Mouse (Mus musculus): ENCODE results near the gene Hdhd5. TPM values are rescaled to one million over a fixed set of nuclear protein-coding genes. Genes with fewer than 3 reads are reported as not detected.
A peak's percentile ranks its signal among the peaks of the same experiment; 100 is the strongest.

Gene Hdhd5
- total RNA-seq (2014; rRNA removed; ENCODE audit: low replicate concordance), result 25.7 and 26.6 TPM in 2 replicates
- 10.9 and 11.3 TPM in 2 replicates for polyA plus RNA-seq (2015; fragmentation: Nextera tagmentation; extraction: Ambion mirVana)

DNA sequence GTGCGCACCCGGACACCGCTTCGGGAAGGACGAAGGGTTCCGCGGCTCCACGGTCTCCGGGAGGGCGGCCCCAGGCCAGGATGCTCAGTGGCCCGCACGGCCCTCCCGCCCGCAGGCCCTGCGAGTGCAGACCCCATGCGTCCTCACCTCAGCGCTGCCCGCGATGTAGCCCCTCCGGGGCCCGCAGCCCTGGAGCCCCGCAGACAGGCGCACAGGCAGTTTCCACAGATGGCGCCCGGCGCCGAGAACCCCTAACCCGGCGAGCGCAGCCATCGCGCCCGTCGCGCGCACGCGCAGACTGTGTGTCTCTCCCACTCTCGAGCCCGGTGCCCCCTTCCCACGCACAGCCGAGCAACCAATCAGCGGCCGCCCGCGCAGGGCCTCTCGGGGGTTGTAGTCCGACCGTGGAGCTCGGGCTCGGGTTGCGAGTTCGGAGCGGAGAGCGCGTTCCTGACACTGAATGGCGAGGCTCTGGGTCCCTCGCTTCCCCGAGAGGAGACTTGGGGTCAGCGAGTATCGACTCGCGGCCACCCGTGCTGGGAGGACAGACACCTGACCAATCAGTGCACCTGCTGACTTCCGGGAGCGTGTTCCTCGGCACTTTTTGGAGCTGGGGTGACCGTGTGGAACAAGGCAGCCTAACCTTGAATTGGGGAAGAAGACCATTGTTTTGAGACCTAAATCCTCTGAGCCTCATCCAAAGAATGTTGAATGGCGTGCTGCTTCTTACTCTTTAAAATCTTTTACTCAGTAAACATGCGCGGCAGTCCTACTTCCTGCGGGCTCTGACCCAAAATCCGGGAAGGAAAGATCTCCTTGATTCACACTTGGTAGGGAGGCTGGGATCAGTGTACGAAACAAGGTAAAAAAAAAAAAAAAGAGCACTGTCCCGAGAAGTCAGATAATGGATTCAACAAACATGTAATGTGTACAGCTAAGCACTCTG is at the start of gene Hdhd5:
Gene Hdhd5, minus strand, starts transcription at position 300 of the 946 bp plus-strand sequence.
- H3K27ac ChIP-seq (ENCODE audit: low read depth), result peak within 1 kb of the TSS; percentile 70
- H3K4me1 ChIP-seq (ENCODE audit: control insufficient read depth, insufficient read depth), result peaks cover 7% of the 10 kb centered on the region
- H3K27me3 ChIP-seq (ENCODE audit: control insufficient read depth, insufficient read depth, low read length), result no peaks in the 10 kb centered on the region
- DNase-seq (ENCODE audit: low spot score), result peak; percentile 88
- WGBS, result under 1% methylated on average over 74 of the region's 75 CpGs
- H3K36me3 ChIP-seq (replicated peaks; ENCODE audit: control insufficient read depth, insufficient read depth, low read length), result no peaks in the 10 kb centered on the region
- H3K4me2 ChIP-seq (ENCODE audit: low read depth, low read length), result peak within 1 kb of the TSS; percentile 92
- no peaks in the 10 kb centered on the region for H3K9me3 ChIP-seq (replicated peaks; ENCODE audit: control insufficient read depth, low read length)
- no peak for TF ChIP-seq CTCF (IDR thresholded peaks at IDR 0.05; ENCODE audit: low read depth)
- no peak for TF ChIP-seq EP300 (IDR thresholded peaks at IDR 0.05; ENCODE audit: low read depth)
- ATAC-seq (ENCODE audit: insufficient read depth, low read depth), result peak; percentile 99
- peak within 1 kb of the TSS; percentile 94 for H3K4me3 ChIP-seq (ENCODE audit: low read depth, low read length)
- peak within 1 kb of the TSS; percentile 85 for H3K9ac ChIP-seq (replicated peaks; ENCODE audit: low read depth, low read length)

DNA sequence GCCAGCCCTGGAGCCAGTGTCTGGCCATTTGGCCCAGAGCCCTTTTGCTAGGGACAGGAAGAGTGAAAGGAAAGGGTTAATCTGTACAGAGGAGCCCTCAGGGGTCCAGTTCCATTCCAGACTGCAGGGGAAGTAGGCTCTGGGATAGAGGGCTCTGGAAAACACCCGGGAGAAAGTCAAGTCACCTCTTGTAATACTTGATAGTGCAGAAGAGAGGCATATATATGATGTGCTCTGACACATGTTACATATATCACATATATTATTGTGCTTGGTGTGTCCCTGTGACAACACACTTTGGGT is 49.5 kb upstream of the Hdhd5 start:
- ATAC-seq (ENCODE audit: insufficient read depth, low read depth) (no peak), DNase-seq (ENCODE audit: low spot score) (no peak)
- Histone ChIP-seq H3K9me3 (replicated peaks; ENCODE audit: control insufficient read depth, low read length) (no peaks in the 10 kb centered on the region), H3K9ac (replicated peaks; ENCODE audit: low read depth, low read length) (no peak overlapping the region), H3K27me3 (ENCODE audit: control insufficient read depth, insufficient read depth, low read length) (peaks cover 3% of the 10 kb centered on the region; the same call in 1 of the 2 replicates), H3K4me1 (ENCODE audit: control insufficient read depth, insufficient read depth) (peaks cover 6% of the 10 kb centered on the region; the same call in 1 of the 2 replicates), H3K27ac (ENCODE audit: low read depth) (no peak overlapping the region), H3K36me3 (replicated peaks; ENCODE audit: control insufficient read depth, insufficient read depth, low read length) (no peaks in the 10 kb centered on the region), H3K4me3 (ENCODE audit: low read depth, low read length) (peak overlapping the region; percentile 46), H3K4me2 (ENCODE audit: low read depth, low read length) (peak overlapping the region; percentile 92)
- 11% methylated on average over 1 of the region's 1 CpGs for WGBS
- TF ChIP-seq CTCF (IDR thresholded peaks at IDR 0.05; ENCODE audit: low read depth) (no peak), EP300 (IDR thresholded peaks at IDR 0.05; ENCODE audit: low read depth) (no peak)

DNA sequence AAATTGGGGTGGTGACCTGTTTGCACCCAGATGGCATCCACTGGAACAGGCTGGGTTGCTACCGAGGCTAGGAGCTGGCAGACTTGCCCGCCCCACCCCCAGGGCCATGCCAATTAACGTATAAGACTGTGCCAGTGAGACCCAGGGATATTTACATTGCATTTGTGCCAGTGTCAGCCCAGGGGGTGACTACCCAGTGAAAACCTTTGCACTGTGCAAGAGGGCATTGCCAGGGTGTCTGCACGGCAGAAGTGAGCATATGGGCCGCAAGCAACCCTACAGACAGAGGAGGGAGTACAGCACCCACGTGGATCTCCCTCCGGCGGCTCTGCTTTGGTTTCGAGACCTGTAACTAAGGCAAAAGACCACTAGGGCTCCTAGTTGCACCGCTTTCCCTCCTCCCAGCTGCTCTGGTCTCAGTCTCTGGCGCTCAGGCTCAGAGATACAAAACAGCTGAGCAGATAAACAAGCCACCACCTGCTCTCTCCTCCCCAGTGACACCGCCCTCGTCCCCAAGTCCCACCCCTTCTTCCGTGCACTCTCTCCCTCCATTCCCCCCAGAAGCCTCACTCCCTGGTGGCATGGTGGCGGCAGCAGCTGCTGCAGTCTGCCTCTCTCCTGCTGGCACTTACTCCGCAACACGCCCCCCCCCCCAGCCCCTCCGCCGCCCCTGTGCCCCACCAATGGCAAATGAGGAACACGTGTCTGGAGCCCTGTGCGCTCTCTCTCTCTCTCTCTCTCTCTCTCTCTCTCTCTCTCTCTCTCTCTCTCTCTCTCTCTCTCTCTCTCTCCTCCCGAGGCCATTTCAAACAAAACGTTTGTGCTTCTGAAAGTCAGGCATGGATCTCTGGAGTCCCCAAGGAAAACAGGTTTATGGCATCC is 49.0 kb upstream of the Hdhd5 start:
- ATAC-seq (ENCODE audit: insufficient read depth, low read depth) (peak; percentile 76), DNase-seq (ENCODE audit: low spot score) (peak; percentile 65)
- peak overlapping the region; percentile 28; the same call in 1 of the 2 replicates for H3K27ac ChIP-seq (ENCODE audit: low read depth)
- no peaks in the 10 kb centered on the region for H3K36me3 ChIP-seq (replicated peaks; ENCODE audit: control insufficient read depth, insufficient read depth, low read length)
- peak overlapping the region; percentile 40; the same call in 1 of the 2 replicates for H3K9ac ChIP-seq (replicated peaks; ENCODE audit: low read depth, low read length)
- no peaks in the 10 kb centered on the region for H3K9me3 ChIP-seq (replicated peaks; ENCODE audit: control insufficient read depth, low read length)
- H3K27me3 ChIP-seq (ENCODE audit: control insufficient read depth, insufficient read depth, low read length), result peaks cover 3% of the 10 kb centered on the region; the same call in 1 of the 2 replicates
- peak overlapping the region; percentile 92 for H3K4me2 ChIP-seq (ENCODE audit: low read depth, low read length)
- WGBS, result 1% methylated on average over 22 of the region's 23 CpGs
- H3K4me1 ChIP-seq (ENCODE audit: control insufficient read depth, insufficient read depth), result peaks cover 6% of the 10 kb centered on the region; the same call in 1 of the 2 replicates
- peak; percentile 20 for TF ChIP-seq CTCF (IDR thresholded peaks at IDR 0.05; ENCODE audit: low read depth)
- TF ChIP-seq EP300 (IDR thresholded peaks at IDR 0.05; ENCODE audit: low read depth), result no peak
- peak overlapping the region; percentile 46 for H3K4me3 ChIP-seq (ENCODE audit: low read depth, low read length)

DNA sequence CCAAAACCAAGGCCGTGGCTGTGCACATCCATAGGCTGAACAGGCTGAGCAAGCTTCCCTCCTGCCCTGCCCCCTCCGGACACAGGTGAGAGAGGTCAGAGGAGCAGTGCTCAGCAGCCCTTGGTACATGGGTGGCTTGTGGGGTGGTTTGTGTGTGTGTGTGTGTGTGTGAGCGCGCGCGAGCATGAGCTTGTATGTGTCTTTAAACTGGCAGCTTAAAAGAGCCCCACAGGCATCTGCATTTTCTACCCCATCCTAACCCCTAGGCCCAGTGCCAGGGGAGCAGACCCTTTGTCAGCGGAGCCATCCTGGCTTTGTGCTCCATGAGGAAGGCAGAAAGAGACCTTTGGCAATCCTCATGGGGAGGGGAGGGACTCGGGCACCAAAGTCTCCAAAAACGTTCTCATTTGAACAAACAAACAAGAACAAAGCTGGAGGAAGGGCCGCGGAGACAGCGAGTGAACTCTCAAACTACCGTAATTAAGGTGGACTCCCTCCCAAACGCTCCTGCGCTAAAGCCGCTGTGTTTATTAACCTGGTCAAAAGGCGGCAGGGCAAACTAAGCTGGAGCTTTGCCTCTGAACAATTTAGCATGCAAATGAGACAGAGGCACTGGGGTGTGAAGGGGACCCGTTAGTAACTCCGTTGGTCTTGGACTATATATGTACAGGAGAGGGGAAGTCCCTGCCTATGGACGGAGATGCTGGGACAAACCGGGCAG is 48.2 kb upstream of the Hdhd5 start:
- Histone ChIP-seq H3K27ac (ENCODE audit: low read depth) (peak overlapping the region; percentile 28; the same call in 1 of the 2 replicates), H3K4me2 (ENCODE audit: low read depth, low read length) (peak overlapping the region; percentile 92), H3K27me3 (ENCODE audit: control insufficient read depth, insufficient read depth, low read length) (peaks cover 3% of the 10 kb centered on the region; the same call in 1 of the 2 replicates), H3K36me3 (replicated peaks; ENCODE audit: control insufficient read depth, insufficient read depth, low read length) (no peaks in the 10 kb centered on the region), H3K4me3 (ENCODE audit: low read depth, low read length) (peak overlapping the region; percentile 46), H3K4me1 (ENCODE audit: control insufficient read depth, insufficient read depth) (peaks cover 6% of the 10 kb centered on the region; the same call in 1 of the 2 replicates), H3K9me3 (replicated peaks; ENCODE audit: control insufficient read depth, low read length) (no peaks in the 10 kb centered on the region), H3K9ac (replicated peaks; ENCODE audit: low read depth, low read length) (peak overlapping the region; percentile 40; the same call in 1 of the 2 replicates)
- ATAC-seq (ENCODE audit: insufficient read depth, low read depth), result no peak
- WGBS, result 4% methylated on average over 21 of the region's 21 CpGs
- DNase-seq (ENCODE audit: low spot score), result no peak
- TF ChIP-seq CTCF (IDR thresholded peaks at IDR 0.05; ENCODE audit: low read depth), result no peak
- no peak for TF ChIP-seq EP300 (IDR thresholded peaks at IDR 0.05; ENCODE audit: low read depth)

Measured in heart, postnatal 0 days (tissue).